Mouse (Mus musculus) hindbrain, embryonic 11.5 days (tissue): ENCODE results near the gene Caskin1. TPM values are rescaled to one million over a fixed set of nuclear protein-coding genes. Genes with fewer than 3 reads are reported as not detected.

Source experiments
- ATAC-seq: fragments of 200-750 bp; cut with Nextera tagmentation; 2 replicates; pipeline ENCODE4 v1.8.0; 2017; ENCODE audit warnings: mild to moderate bottlenecking, moderate TSS enrichment, moderate library complexity; ENCODE audit not compliant: low FRiP score
- DNase-seq: peaks from one replicate; pipeline ENCODE4 v3.0.0-alpha.2; 2015; ENCODE audit warnings: low spot score
- H3K27ac ChIP-seq: fragments of 300-500 bp; sonication (generic); 2 replicates; pipeline ENCODE4 v1.5.1; 2014; ENCODE audit warnings: mild to moderate bottlenecking, low read depth, low read length
- H3K27me3 ChIP-seq: fragments of 300-500 bp; sonication (generic); 2 replicates; pipeline ENCODE4 v1.6.1; 2014; ENCODE audit warnings: mild to moderate bottlenecking, low read length, moderate library complexity, mixed read lengths; ENCODE audit not compliant: control insufficient read depth, insufficient read depth
- H3K36me3 ChIP-seq: fragments of 300-500 bp; sonication (generic); 2 replicates; pipeline ENCODE4 v1.6.1; 2014; ENCODE audit warnings: mild to moderate bottlenecking, low read length, moderate library complexity, mixed read lengths; ENCODE audit not compliant: control insufficient read depth, insufficient read depth
- H3K4me1 ChIP-seq: fragments of 300-500 bp; sonication (generic); replicated peaks from 2 replicates; pipeline ENCODE4 v1.6.1; 2014; ENCODE audit warnings: low read length, mixed read lengths; ENCODE audit not compliant: control insufficient read depth, insufficient read depth
- H3K4me2 ChIP-seq: fragments of 300-500 bp; sonication (generic); replicated peaks from 2 replicates; pipeline ENCODE4 v1.6.1; 2014; ENCODE audit warnings: mild to moderate bottlenecking, low read depth, low read length
- H3K4me3 ChIP-seq: fragments of 300-500 bp; sonication (generic); 2 replicates; pipeline ENCODE4 v1.5.1; 2014; ENCODE audit warnings: low read depth, low read length
- H3K9ac ChIP-seq: fragments of 300-500 bp; sonication (generic); 2 replicates; pipeline ENCODE4 v1.6.1; 2014; ENCODE audit warnings: low read depth, low read length
- H3K9me3 ChIP-seq: fragments of 300-500 bp; sonication (generic); 2 replicates; pipeline ENCODE4 v1.6.1; 2016; ENCODE audit warnings: low read length; ENCODE audit not compliant: control insufficient read depth
- WGBS: fragments of 180-500 bp; shearing (Covaris S2); extraction: QIAGEN DNeasy Blood & Tissue Kit; methylation state at CpG from one replicate; pipeline ENCODE4 v1.1.7; 2014; 5-methylcytosine and 5-hydroxymethylcytosine counted together
- polyA plus RNA-seq: library from polyadenylated mRNA; unstranded; fragments of >200 nt; fragmentation: Nextera tagmentation; extraction: Ambion mirVana; gene quantifications from 2 replicates; pipeline ENCODE4 v1.2.1, GENCODE M21; 2014

Gene Caskin1
- 6.4 and 9.2 TPM in 2 replicates for polyA plus RNA-seq

GRCm38 (mm10) chr17:24488186-24488661 lies at the start of gene Caskin1:
Gene Caskin1, plus strand, starts transcription at chr17:24488601.
- peak within 1 kb of the TSS; percentile 75 for H3K4me3 ChIP-seq
- ATAC-seq = peak; percentile 66

DNA sequence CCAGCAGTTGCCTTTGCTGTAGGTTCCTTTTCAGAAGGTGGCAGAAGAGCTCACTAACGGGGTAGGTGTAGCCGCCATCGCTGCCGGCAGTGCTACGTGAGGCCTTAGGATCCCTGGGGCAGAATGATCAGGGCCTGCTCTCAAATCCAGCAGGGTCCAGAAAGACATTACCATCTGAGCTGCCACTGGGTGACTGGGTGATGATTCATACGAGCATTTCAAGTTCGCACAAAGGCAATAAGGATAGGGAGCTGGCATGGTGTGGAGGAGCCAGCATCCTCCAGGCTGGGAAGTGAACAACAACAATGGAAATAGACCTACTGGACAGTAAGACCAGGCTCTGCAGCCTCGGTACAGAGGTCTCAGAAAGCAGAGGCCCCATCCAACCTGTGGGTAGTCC lies 48.0 kb upstream of the Caskin1 start:
- H3K4me2 ChIP-seq = no peak overlapping the region
- H3K9ac ChIP-seq = no peak overlapping the region
- no peak overlapping the region for H3K4me3 ChIP-seq
- peaks cover 6% of the 10 kb centered on the region; the same call in 1 of the 2 replicates for H3K36me3 ChIP-seq
- H3K4me1 ChIP-seq = no peaks in the 10 kb centered on the region
- H3K27me3 ChIP-seq = no peaks in the 10 kb centered on the region
- DNase-seq = no peak
- no peaks in the 10 kb centered on the region for H3K9me3 ChIP-seq
- H3K27ac ChIP-seq = no peak overlapping the region
- no peak for ATAC-seq
- 96% methylated on average over 8 of the region's 8 CpGs for WGBS

More at GRCm38 (mm10) chr17:24488186-24488661, at the start of gene Caskin1:
- H3K27ac ChIP-seq = peak within 1 kb of the TSS; percentile 92
- H3K9me3 ChIP-seq = no peaks in the 10 kb centered on the region
- WGBS = under 1% methylated on average over 39 of the region's 45 CpGs
- no peaks in the 10 kb centered on the region for H3K27me3 ChIP-seq
- peak within 1 kb of the TSS; percentile 71 for H3K9ac ChIP-seq
- H3K36me3 ChIP-seq = no peaks in the 10 kb centered on the region
- DNase-seq = peak; percentile 68
- peak within 1 kb of the TSS; percentile 91 for H3K4me2 ChIP-seq
- H3K4me1 ChIP-seq = peaks cover 12% of the 10 kb centered on the region

- Histone ChIP-seq H3K36me3 (peaks cover 7% of the 10 kb centered on the region; the same call in 1 of the 2 replicates), H3K27me3 (no peaks in the 10 kb centered on the region), H3K4me3 (no peak overlapping the region), H3K4me2 (no peak overlapping the region), H3K4me1 (no peaks in the 10 kb centered on the region), H3K9me3 (no peaks in the 10 kb centered on the region), H3K27ac (no peak overlapping the region), H3K9ac (no peak overlapping the region)
- no peak for ATAC-seq
- 37% methylated on average over 2 of the region's 2 CpGs for WGBS
- DNase-seq = peak; percentile 19
Observed at GRCm38 (mm10) chr17:24441148-24441547, 47.3 kb upstream of the Caskin1 start.

- no peaks in the 10 kb centered on the region for H3K4me1 ChIP-seq
- H3K4me2 ChIP-seq = no peak overlapping the region
- no peak for DNase-seq
- peaks cover 16% of the 10 kb centered on the region; the same call in 1 of the 2 replicates for H3K36me3 ChIP-seq
- H3K9ac ChIP-seq = no peak overlapping the region
- WGBS = 91% methylated on average over 14 of the region's 14 CpGs
- H3K9me3 ChIP-seq = no peaks in the 10 kb centered on the region
- H3K27me3 ChIP-seq = no peaks in the 10 kb centered on the region
- no peak overlapping the region for H3K27ac ChIP-seq
- no peak for ATAC-seq
- H3K4me3 ChIP-seq = no peak overlapping the region
Observed at GRCm38 (mm10) chr17:24442107-24442506, 46.3 kb upstream of the Caskin1 start.

- Histone ChIP-seq H3K9ac (no peak within 1 kb of the TSS), H3K36me3 (peaks cover 18% of the 10 kb centered on the region; the same call in 1 of the 2 replicates), H3K4me2 (no peak within 1 kb of the TSS), H3K4me1 (no peaks in the 10 kb centered on the region), H3K4me3 (no peak within 1 kb of the TSS), H3K9me3 (no peaks in the 10 kb centered on the region), H3K27me3 (no peaks in the 10 kb centered on the region), H3K27ac (no peak within 1 kb of the TSS)
- 91% methylated on average over 7 of the region's 7 CpGs for WGBS
- ATAC-seq (no peak), DNase-seq (no peak)
Observed at GRCm38 (mm10) chr17:24442632-24443155, 45.7 kb upstream of the Caskin1 start, which contains the start of gene Dnase1l2. Gene Dnase1l2, minus strand, starts transcription at chr17:24443105.

DNA sequence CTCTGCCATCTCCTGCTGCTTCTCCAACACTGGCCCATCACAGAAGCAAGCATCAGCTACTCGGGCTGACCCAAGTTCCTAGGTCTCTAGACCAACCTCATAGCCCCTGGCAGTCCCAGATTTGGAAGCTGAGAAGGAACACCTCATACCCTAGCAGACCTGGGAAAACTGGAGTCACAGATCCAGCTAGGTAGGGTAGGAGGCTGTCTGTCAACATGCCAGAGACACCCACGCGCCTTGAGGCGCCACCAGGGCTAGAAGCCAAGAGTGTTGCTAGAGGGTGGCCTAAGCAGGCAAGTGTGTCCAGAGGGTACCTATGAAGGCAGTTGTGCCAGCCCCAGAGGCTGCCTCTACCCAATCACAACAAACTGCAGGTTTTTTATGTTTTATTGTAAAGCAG lies 45.0 kb upstream of the Caskin1 start:
- WGBS = 91% methylated on average over 4 of the region's 4 CpGs
- peaks cover 18% of the 10 kb centered on the region; the same call in 1 of the 2 replicates for H3K36me3 ChIP-seq
- H3K9ac ChIP-seq = no peak overlapping the region
- DNase-seq (no peak), ATAC-seq (no peak)
- H3K4me3 ChIP-seq = no peak overlapping the region
- no peaks in the 10 kb centered on the region for H3K27me3 ChIP-seq
- no peak overlapping the region for H3K4me2 ChIP-seq
- H3K27ac ChIP-seq = no peak overlapping the region
- H3K4me1 ChIP-seq = no peaks in the 10 kb centered on the region
- H3K9me3 ChIP-seq = no peaks in the 10 kb centered on the region

DNA sequence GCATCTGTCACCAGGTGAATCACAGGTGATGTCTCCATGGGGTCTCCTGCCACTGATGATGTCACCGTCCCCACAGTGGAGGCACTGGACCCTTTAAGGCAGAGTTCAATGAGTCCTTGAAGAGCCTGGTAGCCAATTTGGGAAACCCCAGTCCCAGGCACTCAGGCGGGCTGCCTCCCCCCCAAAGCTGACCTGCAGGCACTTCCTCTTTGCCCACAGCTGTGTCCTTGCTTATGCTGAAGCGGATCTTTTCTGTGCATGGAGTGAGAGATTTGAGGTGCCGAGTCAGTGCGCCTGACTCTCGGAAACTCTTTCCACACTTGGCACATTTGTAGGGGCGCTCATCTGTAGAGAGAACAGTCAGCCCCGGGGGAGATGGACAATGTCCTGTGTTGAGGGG lies 41.8 kb upstream of the Caskin1 start:
- Histone ChIP-seq H3K4me3 (no peak overlapping the region), H3K27me3 (no peaks in the 10 kb centered on the region), H3K4me1 (no peaks in the 10 kb centered on the region), H3K9me3 (no peaks in the 10 kb centered on the region), H3K27ac (no peak overlapping the region), H3K9ac (no peak overlapping the region), H3K4me2 (no peak overlapping the region), H3K36me3 (peaks cover 18% of the 10 kb centered on the region; the same call in 1 of the 2 replicates)
- ATAC-seq = no peak
- no peak for DNase-seq
- 90% methylated on average over 8 of the region's 8 CpGs for WGBS

- H3K27me3 ChIP-seq = no peaks in the 10 kb centered on the region
- H3K4me1 ChIP-seq = 0 out of 2 replicates have a peak, but pooled peaks cover 2% of the 10 kb centered on the region
- no peak overlapping the region for H3K4me2 ChIP-seq
- WGBS = 92% methylated on average over 6 of the region's 6 CpGs
- H3K9ac ChIP-seq = no peak overlapping the region
- no peaks in the 10 kb centered on the region for H3K9me3 ChIP-seq
- DNase-seq = no peak
- peaks cover 13% of the 10 kb centered on the region; the same call in 1 of the 2 replicates for H3K36me3 ChIP-seq
- H3K27ac ChIP-seq = no peak overlapping the region
- no peak for ATAC-seq
- no peak overlapping the region for H3K4me3 ChIP-seq
Observed at GRCm38 (mm10) chr17:24449507-24449906, 38.9 kb upstream of the Caskin1 start.

GRCm38 (mm10) chr17:24451220-24451619 lies 37.2 kb upstream of the Caskin1 start:
- no peak overlapping the region for H3K9ac ChIP-seq
- ATAC-seq = no peak
- H3K27ac ChIP-seq = no peak overlapping the region
- H3K4me1 ChIP-seq = 0 out of 2 replicates have a peak, but pooled peaks cover 2% of the 10 kb centered on the region
- 97% methylated on average over 6 of the region's 6 CpGs for WGBS
- H3K27me3 ChIP-seq = no peaks in the 10 kb centered on the region
- H3K9me3 ChIP-seq = no peaks in the 10 kb centered on the region
- H3K4me2 ChIP-seq = no peak overlapping the region
- DNase-seq = no peak
- H3K4me3 ChIP-seq = no peak overlapping the region
- 0 out of 2 replicates have a peak, but pooled peaks cover 11% of the 10 kb centered on the region for H3K36me3 ChIP-seq
